Mouse (Mus musculus) myocyte (in vitro differentiated cells): ENCODE measurements around the gene Taf11. TPM values are rescaled to one million over a fixed set of nuclear protein-coding genes. Genes with fewer than 3 reads are reported as not detected.

Experiments
- H3K27me3 ChIP-seq: one replicate; pipeline ENCODE4 v1.6.1; 2011; ENCODE audit not compliant: control insufficient read depth, insufficient read depth, insufficient read length
- H3K36me3 ChIP-seq: one replicate; pipeline ENCODE4 v1.6.1; 2011; ENCODE audit not compliant: control insufficient read depth, insufficient read depth
- H3K4me2 ChIP-seq: one replicate; pipeline ENCODE4 v1.6.1; 2011; ENCODE audit warnings: low read depth, control low read depth
- H3K4me3 ChIP-seq: one replicate; pipeline ENCODE4 v1.5.1; 2011; ENCODE audit warnings: mild to moderate bottlenecking, control low read depth, moderate library complexity
- H3K79me2 ChIP-seq: one replicate; pipeline ENCODE4 v1.6.1; 2011; ENCODE audit not compliant: control insufficient read depth, insufficient read depth
- H3ac ChIP-seq: one replicate; pipeline ENCODE4 v1.6.1; 2011; ENCODE audit not compliant: control insufficient read depth, insufficient read length
- CEBPB ChIP-seq: IDR thresholded peaks from 2 replicates; pipeline ENCODE4 v1.6.1; 2011; ENCODE audit warnings: mild to moderate bottlenecking, moderate library complexity; ENCODE audit not compliant: poor library complexity, insufficient read depth, severe bottlenecking
- E2F4 ChIP-seq: IDR thresholded peaks from one replicate; pipeline ENCODE4 v1.6.1; 2011; ENCODE audit warnings: mild to moderate bottlenecking, control low read depth, moderate library complexity; ENCODE audit not compliant: insufficient read depth
- MAX ChIP-seq: IDR thresholded peaks from one replicate; pipeline ENCODE4 v1.6.1; 2011; ENCODE audit warnings: low read depth, mild to moderate bottlenecking, control low read depth
- MYOD1 ChIP-seq, 3 experiments: IDR thresholded peaks; one replicate each; pipeline ENCODE4 v1.6.1; 2011; ENCODE audit warnings: control low read depth in 2 of 3, low read depth in 2 of 3, mild to moderate bottlenecking in 2 of 3, moderate library complexity in 1 of 3; ENCODE audit not compliant: insufficient read length in 2 of 3, control insufficient read depth in 1 of 3
- MYOG ChIP-seq, 3 experiments: IDR thresholded peaks; one replicate each; pipeline ENCODE4 v1.6.1; 2011; ENCODE audit warnings: control low read depth in 2 of 3, low read depth in 2 of 3, mild to moderate bottlenecking in 2 of 3; ENCODE audit not compliant: insufficient read length in 2 of 3, control insufficient read depth in 1 of 3, insufficient read depth in 1 of 3
- POLR2A ChIP-seq: IDR thresholded peaks from one replicate; pipeline ENCODE4 v1.6.1; 2011; ENCODE audit warnings: low read depth, mild to moderate bottlenecking, control low read depth, moderate library complexity; ENCODE audit not compliant: insufficient read length
- POLR2AphosphoS2 ChIP-seq: IDR thresholded peaks from one replicate; pipeline ENCODE4 v1.6.1; 2011; ENCODE audit warnings: low read depth, control low read depth; ENCODE audit not compliant: insufficient read length
- REST ChIP-seq: IDR thresholded peaks from one replicate; pipeline ENCODE4 v1.6.1; 2011; ENCODE audit warnings: mild to moderate bottlenecking, control low read depth, moderate library complexity; ENCODE audit not compliant: insufficient read depth, insufficient read length
- SRF ChIP-seq: IDR thresholded peaks from one replicate; pipeline ENCODE4 v1.6.1; 2011; ENCODE audit warnings: low read depth; ENCODE audit not compliant: control insufficient read depth, insufficient read length
- TCF12 ChIP-seq: IDR thresholded peaks from one replicate; pipeline ENCODE4 v1.6.1; 2011; ENCODE audit warnings: mild to moderate bottlenecking, control low read depth; ENCODE audit not compliant: poor library complexity, insufficient read depth, severe bottlenecking
- TCF3 ChIP-seq: IDR thresholded peaks from one replicate; pipeline ENCODE4 v1.6.1; 2011; ENCODE audit warnings: low read depth, control low read depth; ENCODE audit not compliant: insufficient read length
- USF1 ChIP-seq: IDR thresholded peaks from one replicate; pipeline ENCODE4 v1.6.1; 2011; ENCODE audit warnings: low read depth, mild to moderate bottlenecking, control low read depth, moderate library complexity
- polyA plus RNA-seq: library from polyadenylated mRNA; unstranded; fragments of >200 nt; fragmentation: generic; extraction: Trizol; gene quantifications from one replicate; pipeline ENCODE4 v1.2.1, GENCODE M21; 2012; ENCODE audit warnings: missing spikeins

Gene Taf11
- polyA plus RNA-seq: 28.9 TPM

DNA sequence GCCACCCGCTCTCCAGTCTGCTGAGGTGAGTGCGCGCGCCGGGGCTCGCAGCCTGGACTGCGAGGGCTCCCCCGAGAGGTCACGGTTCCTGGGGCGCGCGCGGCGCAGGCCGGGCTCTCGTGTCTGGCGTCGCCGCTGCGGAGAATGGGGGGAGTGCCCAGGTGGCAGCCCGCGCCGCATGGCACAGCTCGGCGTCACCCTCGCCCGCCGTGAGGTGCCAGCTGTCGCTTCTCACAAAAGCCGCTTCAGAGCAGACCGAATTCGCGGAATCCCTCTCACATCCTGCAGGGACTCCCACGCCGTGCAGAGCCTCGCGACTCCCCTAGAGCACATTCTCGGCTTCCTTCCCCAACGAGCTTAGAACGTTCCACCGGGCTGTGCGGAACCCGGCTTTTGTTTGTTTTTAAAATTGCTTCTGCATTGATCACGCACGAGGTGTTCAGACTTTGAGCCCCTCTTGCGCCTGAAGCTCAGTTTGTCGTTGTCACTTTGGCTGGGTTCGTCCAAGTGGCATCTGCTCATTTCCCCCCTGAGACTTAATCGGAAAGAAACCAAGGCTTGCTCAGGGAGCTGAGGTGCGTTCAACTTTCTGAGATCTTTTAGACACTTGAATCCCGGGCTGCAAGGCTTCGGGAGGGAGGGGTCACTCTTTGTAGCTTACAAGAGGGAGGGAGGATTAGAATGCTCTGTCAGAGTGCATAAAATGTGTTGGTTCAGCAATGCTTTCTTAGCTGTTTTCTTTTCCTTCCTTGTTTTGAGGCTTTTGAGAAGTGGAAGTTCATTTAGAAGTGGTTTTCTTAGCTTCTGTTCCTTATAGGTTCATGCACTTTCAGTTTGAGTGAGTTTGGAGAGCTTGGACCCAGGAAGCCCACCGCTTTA is at the start of gene Taf11:
Taf11 (minus strand) TSS at position 223 of the 879 bp plus-strand sequence.
- H3K4me2 ChIP-seq: peak within 1 kb of the TSS; percentile 100
- H3K36me3 ChIP-seq: no peaks in the 10 kb centered on the region
- H3K27me3 ChIP-seq: no peaks in the 10 kb centered on the region
- H3ac ChIP-seq: peak within 1 kb of the TSS; percentile 76
- H3K79me2 ChIP-seq: peaks cover 20% of the 10 kb centered on the region
- H3K4me3 ChIP-seq: peak within 1 kb of the TSS; percentile 73
- TF ChIP-seq TCF3 (no peak), CEBPB (no peak), SRF (no peak), MYOG (IDR thresholded peaks at IDR 0.05; ENCODE audit: control insufficient read depth in 1 of 3, insufficient read depth in 1 of 3, insufficient read length in 2 of 3, low read depth in 2 of 3) (peak in 2 of 3 experiments; percentile 58 to 61), MYOD1 (IDR thresholded peaks at IDR 0.05; ENCODE audit: control insufficient read depth in 1 of 3, insufficient read length in 2 of 3, low read depth in 2 of 3) (peak in 2 of 3 experiments; percentile 49 to 59), USF1 (no peak), REST (no peak), MAX (no peak), POLR2AphosphoS2 (no peak), TCF12 (no peak)

DNA sequence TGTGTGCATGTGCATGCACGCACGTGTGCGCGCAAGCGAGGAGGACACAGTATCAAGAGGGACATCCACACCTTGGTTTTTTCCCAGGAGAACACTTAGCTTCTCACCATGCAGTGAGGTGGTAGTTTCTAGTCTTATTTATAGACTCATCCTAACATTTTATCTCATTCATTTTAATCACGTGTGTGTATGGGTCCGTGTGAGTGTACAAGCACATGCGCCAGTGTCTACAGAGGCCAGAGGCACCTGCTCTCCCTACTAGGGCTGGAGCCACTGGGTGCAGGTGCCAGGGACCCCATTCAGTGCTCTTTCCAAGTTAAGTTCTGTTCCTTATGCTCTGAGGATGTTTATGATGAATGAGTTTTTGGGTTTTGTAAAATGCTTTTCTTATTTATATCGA is 48.0 kb upstream of the Taf11 start:
- Histone ChIP-seq H3K4me3 (no peak overlapping the region), H3K27me3 (no peaks in the 10 kb centered on the region), H3K79me2 (no peaks in the 10 kb centered on the region), H3K4me2 (no peak overlapping the region), H3ac (no peak overlapping the region), H3K36me3 (no peaks in the 10 kb centered on the region)
- TF ChIP-seq POLR2A (no peak), SRF (no peak), MYOD1 (IDR thresholded peaks at IDR 0.05; ENCODE audit: control insufficient read depth in 1 of 3, insufficient read length in 2 of 3, low read depth in 2 of 3) (no peak), MYOG (IDR thresholded peaks at IDR 0.05; ENCODE audit: control insufficient read depth in 1 of 3, insufficient read depth in 1 of 3, insufficient read length in 2 of 3, low read depth in 2 of 3) (no peak), MAX (no peak), CEBPB (no peak)

DNA sequence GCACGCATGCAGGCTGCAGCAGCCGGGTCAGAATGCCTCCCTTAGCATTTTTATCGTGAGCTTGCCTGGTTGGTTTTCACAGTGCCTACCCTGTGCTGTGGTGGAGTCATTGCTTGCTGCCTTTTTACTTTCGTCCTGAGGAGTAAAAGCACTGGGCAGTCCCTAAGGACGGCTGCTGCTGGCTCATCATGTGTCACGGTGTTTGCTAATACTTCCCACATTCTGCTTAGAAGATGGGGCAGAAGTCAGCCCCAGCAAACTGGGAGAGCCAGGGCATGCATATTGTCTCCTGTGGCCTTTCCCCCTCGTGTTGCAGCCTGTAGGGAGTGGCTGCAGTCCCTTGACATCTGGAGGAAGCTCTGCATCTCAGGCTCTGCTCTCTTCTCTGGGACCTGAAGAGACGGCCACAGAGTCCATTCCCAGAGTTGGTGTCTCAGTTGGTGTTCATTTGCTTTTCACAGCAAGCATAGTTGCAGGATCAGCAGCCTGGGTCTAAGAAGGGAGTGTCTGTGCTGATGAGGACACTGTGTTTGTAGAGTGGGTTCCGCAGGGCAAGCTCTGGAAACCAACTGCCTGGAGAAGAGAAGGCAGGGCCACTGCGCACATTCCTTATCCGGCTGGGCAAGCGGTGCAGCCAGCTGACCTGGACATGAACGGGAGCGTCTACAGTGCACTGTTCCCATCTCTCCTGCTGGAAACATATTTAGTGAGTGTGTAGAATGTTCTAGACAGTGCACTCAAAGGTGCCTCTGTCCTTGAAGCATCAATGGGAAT is 45.2 kb upstream of the Taf11 start:
- Histone ChIP-seq H3K79me2 (no peaks in the 10 kb centered on the region), H3ac (no peak overlapping the region), H3K36me3 (no peaks in the 10 kb centered on the region), H3K27me3 (no peaks in the 10 kb centered on the region), H3K4me3 (no peak overlapping the region), H3K4me2 (no peak overlapping the region)
- TF ChIP-seq MYOG (IDR thresholded peaks at IDR 0.05; ENCODE audit: control insufficient read depth in 1 of 3, insufficient read depth in 1 of 3, insufficient read length in 2 of 3, low read depth in 2 of 3) (no peak), POLR2AphosphoS2 (no peak), TCF3 (no peak), SRF (no peak), CEBPB (no peak), USF1 (no peak), MYOD1 (IDR thresholded peaks at IDR 0.05; ENCODE audit: control insufficient read depth in 1 of 3, insufficient read length in 2 of 3, low read depth in 2 of 3) (no peak), REST (no peak), TCF12 (no peak), MAX (no peak), POLR2A (no peak), E2F4 (no peak)

DNA sequence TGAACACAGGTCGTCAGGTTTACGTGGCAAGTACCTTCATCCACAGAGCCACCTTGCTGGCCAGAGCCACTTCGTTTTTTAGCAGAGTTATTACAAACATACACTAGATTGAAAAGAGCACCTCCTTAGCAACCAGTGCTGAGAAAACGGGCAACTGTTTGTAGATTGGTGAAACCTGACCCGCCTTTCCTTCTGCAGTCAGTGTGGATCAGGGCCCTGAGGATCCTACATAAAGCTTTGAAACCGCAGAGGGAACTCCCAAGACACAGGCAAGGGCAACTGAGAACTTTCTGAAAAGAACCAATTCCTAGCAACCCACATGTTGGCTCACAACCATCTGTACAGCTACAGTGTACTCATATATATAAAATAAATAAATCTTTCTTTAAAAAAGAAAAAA is 43.5 kb upstream of the Taf11 start:
- Histone ChIP-seq H3K79me2 (no peaks in the 10 kb centered on the region), H3K27me3 (no peaks in the 10 kb centered on the region), H3K36me3 (no peaks in the 10 kb centered on the region), H3K4me3 (no peak overlapping the region), H3K4me2 (no peak overlapping the region), H3ac (no peak overlapping the region)
- TF ChIP-seq CEBPB (no peak), MYOG (IDR thresholded peaks at IDR 0.05; ENCODE audit: control insufficient read depth in 1 of 3, insufficient read depth in 1 of 3, insufficient read length in 2 of 3, low read depth in 2 of 3) (no peak), MYOD1 (IDR thresholded peaks at IDR 0.05; ENCODE audit: control insufficient read depth in 1 of 3, insufficient read length in 2 of 3, low read depth in 2 of 3) (no peak)
